Mouse (Mus musculus) limb, embryonic 10.5 days (tissue): ENCODE data around the gene Tcp11. TPM values are rescaled to one million over a fixed set of nuclear protein-coding genes. Genes with fewer than 3 reads are reported as not detected.

Experiments
- polyA plus RNA-seq: library from polyadenylated mRNA; unstranded; fragments of >200 nt; fragmentation: Nextera tagmentation; extraction: Ambion mirVana; gene quantifications from 2 replicates; pipeline ENCODE4 v1.2.1, GENCODE M21; 2016

The Tcp11 gene
- polyA plus RNA-seq, 1 experiment from 2014 or later: 1.1 TPM

Other genes with a start within 250 kb of the Tcp11 start
- gene Snrpc, start 242.5 kb downstream of the Tcp11 start, polyA plus RNA-seq: 425 and 451 TPM in 2 replicates
- 9.3 and 10.0 TPM in 2 replicates for gene Uhrf1bp1, start 224.2 kb downstream of the Tcp11 start, polyA plus RNA-seq
- 13.3 and 15.5 TPM in 2 replicates for gene Anks1, start 171.3 kb downstream of the Tcp11 start, polyA plus RNA-seq
- 92.8 and 93.9 TPM in 2 replicates for gene Taf11, start 170.8 kb downstream of the Tcp11 start, polyA plus RNA-seq
- gene Scube3, start 61.5 kb upstream of the Tcp11 start, polyA plus RNA-seq: 10.9 and 11.0 TPM in 2 replicates
- 33.6 and 40.2 TPM in 2 replicates for gene Zfp523, start 96.5 kb upstream of the Tcp11 start, polyA plus RNA-seq
- 6.8 and 11.1 TPM in 2 replicates for gene Def6, start 127.1 kb upstream of the Tcp11 start, polyA plus RNA-seq
- gene Ppard, start 152.1 kb upstream of the Tcp11 start, polyA plus RNA-seq: 1.9 and 2.3 TPM in 2 replicates
- 32.9 and 35.5 TPM in 2 replicates for gene Fance, start 232.9 kb upstream of the Tcp11 start, polyA plus RNA-seq
- gene Rpl10a, start 247.8 kb upstream of the Tcp11 start, polyA plus RNA-seq: 502 and 576 TPM in 2 replicates